Mouse (Mus musculus) right cerebral cortex, postnatal 4 days (tissue): Measurements from ENCODE around the gene Krt27.
A peak's percentile ranks its signal among the peaks of the same experiment; 100 is the strongest.

Source experiments
- DNase-seq: peaks from one replicate; pipeline ENCODE4 v3.0.0-alpha.2; 2022

Krt27 gene

GRCm38 (mm10) chr11:99351004-99351403 is at the start of gene Krt27:
TSS of gene Krt27 (minus strand) at chr11:99351104.
- no peak for DNase-seq

GRCm38 (mm10) chr11:99399956-99400549 is 49.1 kb upstream of the Krt27 start:
- DNase-seq, result no peak

GRCm38 (mm10) chr11:99398832-99399231 is 47.9 kb upstream of the Krt27 start:
- DNase-seq, result no peak

GRCm38 (mm10) chr11:99398084-99398483 is 47.2 kb upstream of the Krt27 start:
- no peak for DNase-seq

- no peak for DNase-seq
Observed at GRCm38 (mm10) chr11:99396661-99397060, 45.8 kb upstream of the Krt27 start.

GRCm38 (mm10) chr11:99396034-99396433 is 45.1 kb upstream of the Krt27 start:
- DNase-seq, result no peak

- DNase-seq, result no peak
Observed at GRCm38 (mm10) chr11:99392492-99392891, 41.6 kb upstream of the Krt27 start.

- no peak for DNase-seq
Observed at GRCm38 (mm10) chr11:99391375-99391774, 40.5 kb upstream of the Krt27 start.

- no peak for DNase-seq
Observed at GRCm38 (mm10) chr11:99390866-99391265, 40.0 kb upstream of the Krt27 start.

- no peak for DNase-seq
Observed at GRCm38 (mm10) chr11:99389264-99389663, 38.4 kb upstream of the Krt27 start, which contains the start of gene Krt10. TSS of gene Krt10 (minus strand) at chr11:99389364.

GRCm38 (mm10) chr11:99388661-99389060 is 37.8 kb upstream of the Krt27 start:
- DNase-seq, result no peak

- peak; percentile 81 for DNase-seq
Observed at GRCm38 (mm10) chr11:99385813-99386721, 35.2 kb upstream of the Krt27 start.

GRCm38 (mm10) chr11:99379568-99379967 is 28.7 kb upstream of the Krt27 start:
- DNase-seq, result peak; percentile 78

- no peak for DNase-seq
Observed at GRCm38 (mm10) chr11:99374803-99375202, 23.9 kb upstream of the Krt27 start, which contains the start of gene Krt28. TSS of gene Krt28 (minus strand) at chr11:99374903.

- DNase-seq, result peak; percentile 35
Observed at GRCm38 (mm10) chr11:99369853-99370451, 19.0 kb upstream of the Krt27 start.

GRCm38 (mm10) chr11:99369229-99369628 is 18.3 kb upstream of the Krt27 start:
- peak; percentile 24 for DNase-seq

- DNase-seq, result no peak
Observed at GRCm38 (mm10) chr11:99366791-99367190, 15.9 kb upstream of the Krt27 start.

- DNase-seq, result peak; percentile 13
Observed at GRCm38 (mm10) chr11:99364412-99364811, 13.5 kb upstream of the Krt27 start.

GRCm38 (mm10) chr11:99361423-99361822 is 10.5 kb upstream of the Krt27 start:
- no peak for DNase-seq

GRCm38 (mm10) chr11:99339299-99339847 is 11.5 kb downstream of the Krt27 start:
- DNase-seq, result no peak

- no peak for DNase-seq
Observed at GRCm38 (mm10) chr11:99337866-99338265, 13.0 kb downstream of the Krt27 start, which contains the start of gene Krt26. TSS of gene Krt26 (minus strand) at chr11:99337966.

GRCm38 (mm10) chr11:99333426-99333825 is 17.5 kb downstream of the Krt27 start:
- DNase-seq, result no peak

GRCm38 (mm10) chr11:99329655-99330054 is 21.2 kb downstream of the Krt27 start:
- no peak for DNase-seq
